Mouse (Mus musculus): ENCODE data around the gene Srsf2.

Gene Srsf2

DNA sequence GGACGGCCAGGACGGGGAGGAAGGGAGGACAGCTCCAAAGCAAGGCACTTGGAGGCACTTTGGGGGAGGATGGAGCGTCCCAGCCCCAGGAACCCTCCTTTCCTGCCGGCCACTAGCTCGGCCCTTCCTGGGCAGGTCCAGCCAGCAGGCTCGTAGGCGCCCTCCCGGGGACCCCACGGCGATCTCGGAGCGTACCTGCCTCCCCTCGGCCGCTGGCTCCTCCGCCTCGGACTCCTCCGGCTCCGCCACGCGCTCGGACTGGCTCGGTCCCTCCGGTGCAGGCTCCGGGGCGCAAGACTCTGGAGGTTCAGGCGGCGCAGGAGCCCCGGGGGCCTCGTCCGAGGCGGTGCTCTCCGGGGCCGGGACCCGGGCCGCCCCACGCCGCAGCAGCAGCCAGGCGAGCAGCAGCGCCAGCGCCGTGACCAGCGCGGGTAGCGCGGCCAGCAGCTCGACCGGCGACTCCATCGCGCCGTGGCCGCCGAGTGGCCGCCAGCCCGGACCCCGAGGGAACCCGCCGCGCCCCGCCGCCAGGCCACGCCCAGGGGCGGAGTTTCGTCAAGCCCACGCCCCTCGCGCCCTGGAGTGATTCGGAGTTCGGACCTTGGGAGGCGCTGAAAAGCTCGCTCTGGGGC lies 25.2 kb downstream of the Srsf2 start, which contains the start of gene Mxra7:
Mxra7 (minus strand) TSS at position 513 of the 632 bp plus-strand sequence.
- WGBS = 3% methylated on average over 71 of the region's 71 CpGs

DNA sequence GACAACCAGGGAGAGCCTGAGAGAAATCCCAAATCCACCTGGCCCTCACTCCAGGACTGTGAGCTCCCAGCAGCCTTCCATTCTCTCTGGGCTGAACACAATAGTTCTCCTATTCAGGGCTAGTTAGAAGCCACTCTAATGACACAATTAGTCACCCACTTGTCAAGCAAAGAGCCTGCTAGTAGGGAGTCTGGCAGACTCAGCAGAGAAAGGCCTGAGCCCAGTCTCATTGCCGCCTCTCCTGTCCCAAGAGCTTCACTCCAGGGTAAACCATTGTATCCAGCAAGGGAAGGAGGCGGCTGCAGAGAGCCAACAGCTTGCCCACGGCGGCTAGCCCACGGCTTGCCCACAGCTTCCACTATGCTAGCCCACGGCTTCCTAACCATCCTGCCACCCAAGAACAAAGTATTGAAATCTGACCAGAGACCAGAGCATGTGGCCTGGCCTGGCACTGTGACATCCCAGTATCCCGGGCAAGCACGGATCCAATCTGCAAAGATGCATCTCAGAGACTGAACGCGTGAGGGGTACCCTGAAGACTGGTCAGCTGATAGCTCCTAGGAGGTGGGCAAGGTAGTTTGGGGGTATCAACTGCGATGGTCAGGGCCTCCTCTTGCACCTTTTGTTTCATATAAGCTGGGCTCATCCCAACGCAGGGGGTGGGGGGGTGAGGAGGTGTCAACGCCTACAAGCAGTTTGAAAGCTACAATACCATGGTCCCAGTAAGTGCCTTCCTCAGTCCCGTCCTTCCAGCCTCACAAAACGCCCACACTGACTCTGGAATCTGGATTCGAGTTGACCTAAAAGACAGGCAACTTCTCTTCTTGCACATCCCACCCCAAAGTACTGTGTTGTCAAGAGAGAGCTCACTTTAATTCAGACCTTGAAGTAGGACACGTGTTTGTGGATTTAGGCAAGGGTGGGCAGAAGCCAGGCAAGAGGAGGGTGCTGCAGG lies 26.1 kb downstream of the Srsf2 start:
- WGBS = 50% methylated on average over 17 of the region's 17 CpGs

DNA sequence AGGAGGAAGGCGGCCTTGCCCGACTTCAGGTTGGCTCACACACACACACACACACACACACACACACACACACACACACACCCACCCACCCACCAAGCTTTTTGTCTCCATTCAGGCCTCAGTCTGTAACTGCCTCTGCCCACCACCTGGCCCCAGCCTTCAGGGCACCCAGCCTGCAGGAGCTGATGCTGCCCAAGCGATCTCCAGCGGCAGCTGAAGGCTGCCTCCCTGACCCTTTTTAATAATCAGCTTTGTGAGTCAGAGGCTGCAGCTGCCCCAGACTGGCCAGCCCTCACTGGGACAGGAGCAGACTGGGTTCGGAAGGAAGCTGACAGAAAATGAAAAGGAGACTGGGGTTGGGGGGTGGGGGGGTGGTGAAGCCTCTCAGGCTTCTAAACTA lies 27.7 kb downstream of the Srsf2 start:
- 62% methylated on average over 5 of the region's 5 CpGs for WGBS

DNA sequence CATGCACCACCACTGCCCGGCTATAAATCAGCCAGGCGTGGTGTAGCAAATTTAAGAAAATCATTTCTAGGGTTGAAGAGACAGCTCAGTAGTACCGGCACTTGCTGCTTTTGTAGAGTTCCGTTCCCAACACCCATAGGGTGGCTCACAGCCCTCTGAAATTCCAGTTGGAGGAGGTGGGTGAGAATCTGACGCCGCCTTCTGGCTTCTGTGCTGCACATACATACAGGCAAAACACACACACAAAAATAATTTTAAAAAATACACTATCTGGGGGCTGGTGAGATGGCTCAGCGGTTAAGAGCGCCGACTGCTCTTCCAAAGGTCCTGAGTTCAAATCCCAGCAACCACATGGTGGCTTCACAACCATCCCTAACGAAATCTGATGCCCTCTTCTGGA lies 29.0 kb downstream of the Srsf2 start:
- WGBS = 59% methylated on average over 10 of the region's 10 CpGs

DNA sequence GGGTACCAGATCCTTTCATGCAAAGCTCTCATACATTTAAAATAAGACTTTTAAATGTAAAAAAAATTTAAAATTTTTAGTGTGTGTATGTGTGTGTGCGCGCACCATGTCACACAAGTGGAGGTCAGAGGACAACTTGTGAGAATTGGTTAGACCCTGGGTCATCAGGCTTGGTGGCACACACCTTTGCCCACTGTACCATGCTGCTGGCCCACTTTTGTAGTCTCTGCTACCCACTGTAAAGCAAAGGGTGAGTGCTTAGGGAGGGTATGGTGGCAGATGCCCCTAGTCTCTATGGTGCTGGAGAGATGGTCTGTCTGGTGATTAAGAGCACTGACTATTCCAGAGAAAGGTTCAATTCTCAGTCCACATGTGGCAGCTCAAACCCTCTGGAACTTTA lies 29.6 kb downstream of the Srsf2 start:
- 96% methylated on average over 2 of the region's 2 CpGs for WGBS

DNA sequence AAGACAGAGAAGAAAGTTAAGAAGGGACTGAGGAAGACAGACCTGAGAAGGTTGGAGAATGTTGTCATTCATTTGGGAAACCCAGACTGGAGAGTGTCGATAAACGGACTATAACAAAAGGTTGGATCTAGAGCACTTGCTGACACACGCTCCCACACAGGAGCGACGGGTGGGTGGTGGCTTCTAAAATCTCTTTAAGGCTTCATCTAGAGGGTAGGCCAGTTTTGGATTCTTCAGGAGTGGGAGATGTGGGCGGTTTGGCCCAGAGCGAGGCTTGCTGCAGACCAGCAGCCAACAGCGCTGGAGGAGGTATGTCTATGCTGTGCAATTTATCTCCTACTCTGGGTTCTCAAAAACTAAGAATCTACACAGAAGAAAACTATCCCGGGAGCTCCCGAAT lies 30.3 kb downstream of the Srsf2 start:
- 49% methylated on average over 10 of the region's 10 CpGs for WGBS

DNA sequence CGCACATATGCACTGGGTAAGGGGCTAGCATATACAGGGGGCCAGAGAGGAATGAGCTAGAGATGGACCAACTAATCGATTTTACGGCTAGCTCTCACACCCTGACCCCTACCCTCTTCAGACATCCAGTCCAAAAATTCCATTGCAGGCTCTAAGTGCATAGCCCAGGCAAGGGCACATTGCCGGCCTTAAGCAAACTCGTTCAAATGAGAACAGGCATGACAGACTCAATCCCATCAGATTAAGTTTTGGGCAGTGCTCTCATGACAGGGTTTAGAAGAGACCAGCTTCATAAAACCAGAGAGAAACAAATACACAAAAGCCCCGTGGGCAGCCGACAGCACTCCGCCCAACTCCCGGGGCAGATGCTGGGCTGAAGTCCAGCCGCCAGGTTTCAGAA lies 30.7 kb downstream of the Srsf2 start:
- WGBS = 72% methylated on average over 10 of the region's 10 CpGs

DNA sequence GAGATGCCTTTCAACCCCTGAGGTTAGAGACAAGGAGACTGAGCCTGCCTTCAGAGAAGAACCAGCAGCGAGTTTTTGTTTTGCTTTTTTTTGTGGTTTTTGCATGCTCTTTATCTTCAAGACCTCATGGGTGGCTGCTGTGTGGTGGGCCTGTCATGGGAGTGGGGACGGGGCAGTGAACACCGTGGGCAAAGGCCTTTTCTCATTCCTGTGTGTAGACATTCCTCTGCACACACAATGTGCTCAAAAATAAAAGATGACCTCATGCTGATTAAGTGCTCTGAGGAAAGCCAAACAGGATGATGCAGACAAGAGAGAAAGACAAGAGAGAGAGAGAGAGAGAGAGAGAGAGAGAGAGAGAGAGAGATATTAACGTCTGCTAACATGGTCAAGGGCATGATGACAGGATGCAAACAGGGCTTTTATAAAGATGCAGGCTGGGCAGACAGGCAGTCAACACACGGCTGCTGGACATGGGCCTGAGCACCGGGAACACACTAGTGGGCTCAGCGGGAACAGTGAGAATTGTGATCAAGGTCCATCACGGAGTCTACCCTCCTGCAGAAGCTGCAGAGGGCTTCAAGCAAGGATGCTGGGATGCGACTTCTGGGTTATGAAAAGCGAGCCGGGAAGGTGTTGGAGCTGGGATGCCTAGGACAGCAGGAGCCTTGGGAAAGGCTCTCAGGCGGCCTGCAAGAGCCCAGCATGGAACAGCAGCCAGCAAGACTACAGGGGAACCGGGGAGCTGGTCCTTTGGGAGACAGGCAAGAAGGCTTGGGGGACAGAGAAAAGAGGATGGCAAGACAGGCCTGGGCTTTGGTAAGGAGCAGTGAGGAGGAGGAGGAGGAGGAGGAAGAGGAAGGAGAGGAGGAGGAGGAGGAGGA lies 31.6 kb downstream of the Srsf2 start:
- WGBS = 78% methylated on average over 13 of the region's 13 CpGs

DNA sequence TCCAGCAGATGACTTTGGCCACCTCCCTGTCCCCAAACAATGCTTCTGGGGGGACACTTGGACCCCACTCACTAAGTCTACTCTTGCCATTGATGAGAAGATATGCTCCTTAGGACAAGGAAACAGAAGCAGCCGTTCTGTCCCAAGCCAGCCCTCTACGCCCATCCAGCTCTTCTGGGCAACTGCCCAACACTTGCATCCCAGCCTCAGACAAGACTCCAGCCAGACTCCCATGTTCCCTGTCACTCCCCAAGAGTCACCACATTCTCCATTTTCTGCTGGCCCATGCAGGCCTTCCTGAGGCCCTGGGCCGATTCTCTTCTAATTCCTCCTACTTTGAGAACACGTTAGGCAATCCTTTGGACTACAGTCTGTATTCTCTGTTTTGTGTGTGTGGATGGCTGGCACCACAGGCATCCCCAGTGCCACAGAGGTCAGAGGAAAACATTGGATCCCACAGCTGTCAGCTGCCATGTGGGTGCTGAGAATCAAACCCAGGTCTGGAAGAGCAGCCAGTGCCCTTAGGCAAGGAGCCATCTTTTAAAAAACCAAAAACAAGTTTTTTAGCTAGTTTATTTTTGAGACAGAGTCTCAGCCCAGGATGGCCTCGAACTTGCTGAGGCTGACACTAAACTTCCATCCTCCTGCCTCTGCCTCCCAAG lies 32.8 kb downstream of the Srsf2 start:
- WGBS = 72% methylated on average over 5 of the region's 5 CpGs

DNA sequence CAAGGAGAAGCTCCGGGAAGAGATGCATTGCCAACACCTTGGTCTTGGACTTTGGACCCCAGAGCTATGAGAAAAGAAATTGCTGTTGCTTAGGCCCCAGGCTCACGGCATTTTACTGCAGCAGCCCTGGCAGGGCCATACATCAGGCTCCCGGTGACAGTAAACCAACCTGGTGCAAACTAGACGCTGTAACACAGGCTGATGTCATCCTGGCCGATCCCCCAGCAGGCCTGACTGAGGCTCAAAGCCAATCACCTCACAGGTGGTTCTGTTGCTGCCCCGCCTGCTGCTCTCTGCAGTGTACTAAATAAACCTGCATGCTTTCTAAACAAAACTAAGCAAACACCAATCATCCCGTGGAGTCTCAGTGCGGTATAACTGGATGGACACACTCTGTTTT lies 34.2 kb downstream of the Srsf2 start:
- WGBS = 83% methylated on average over 8 of the region's 8 CpGs

DNA sequence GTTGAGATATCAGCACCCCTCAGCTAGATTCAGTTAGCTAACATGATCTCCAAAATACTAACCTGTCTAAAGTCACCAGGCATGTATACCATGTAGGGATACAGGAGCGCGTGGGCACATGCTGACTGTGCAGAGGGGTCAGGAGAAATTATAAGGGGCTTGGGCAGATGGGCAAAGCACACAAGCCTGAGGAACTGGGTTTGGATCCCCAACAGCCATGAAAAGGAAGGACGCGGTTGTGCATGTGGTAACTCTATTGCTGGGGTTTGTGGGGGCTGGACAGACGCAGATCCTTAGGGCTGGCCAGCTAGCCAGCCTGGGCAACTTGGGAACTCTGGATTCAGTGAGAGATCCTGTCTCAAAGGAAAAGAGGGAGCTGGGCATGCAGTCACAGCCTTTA lies 35.3 kb downstream of the Srsf2 start:
- 96% methylated on average over 5 of the region's 5 CpGs for WGBS

DNA sequence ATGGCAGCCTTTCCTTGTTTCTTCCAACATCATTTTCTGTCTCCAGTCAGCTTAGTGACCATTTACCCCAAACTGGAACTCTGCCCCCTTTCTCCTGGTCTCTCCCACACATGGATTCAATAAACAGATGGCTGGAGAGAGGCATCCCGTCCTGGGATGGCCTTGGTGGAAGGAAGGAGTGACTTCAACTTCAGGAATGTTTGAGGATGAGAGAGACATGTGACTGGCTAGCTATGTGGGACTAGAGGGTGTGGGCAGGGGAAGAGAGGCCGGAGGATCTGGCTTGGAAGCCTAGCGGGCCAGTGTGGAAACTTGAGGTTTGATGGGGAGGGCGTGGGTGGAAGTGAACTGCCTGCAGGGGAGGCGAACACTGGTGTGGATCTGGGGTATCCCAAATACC lies 36.1 kb downstream of the Srsf2 start:
- WGBS = 88% methylated on average over 5 of the region's 5 CpGs

DNA sequence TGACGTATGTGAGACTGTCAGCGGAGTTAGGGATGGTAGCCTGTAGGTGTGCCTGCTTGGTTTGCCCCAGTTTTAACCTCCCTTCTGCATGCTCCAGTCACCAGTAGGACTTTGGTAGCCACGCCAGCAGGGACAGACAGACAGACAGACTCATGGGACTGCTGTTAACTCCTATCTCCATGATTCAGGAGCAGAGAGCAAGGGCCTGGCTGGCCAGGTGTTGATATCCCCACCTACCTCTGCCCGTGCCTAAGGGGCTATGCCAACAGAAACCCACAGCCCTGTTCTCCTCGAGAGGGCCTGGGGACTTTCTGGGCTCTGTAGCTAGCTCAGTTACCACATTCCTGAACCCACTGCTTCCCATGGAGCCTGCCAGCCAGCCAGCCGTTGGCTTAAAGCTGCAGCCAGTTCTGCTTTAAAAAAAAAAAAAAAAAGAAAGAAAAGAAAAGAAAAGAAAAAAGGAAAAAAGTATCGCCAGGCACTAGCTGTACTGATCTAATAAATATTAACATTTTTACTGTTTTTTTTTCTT lies 37.9 kb downstream of the Srsf2 start:
- 49% methylated on average over 7 of the region's 7 CpGs for WGBS

DNA sequence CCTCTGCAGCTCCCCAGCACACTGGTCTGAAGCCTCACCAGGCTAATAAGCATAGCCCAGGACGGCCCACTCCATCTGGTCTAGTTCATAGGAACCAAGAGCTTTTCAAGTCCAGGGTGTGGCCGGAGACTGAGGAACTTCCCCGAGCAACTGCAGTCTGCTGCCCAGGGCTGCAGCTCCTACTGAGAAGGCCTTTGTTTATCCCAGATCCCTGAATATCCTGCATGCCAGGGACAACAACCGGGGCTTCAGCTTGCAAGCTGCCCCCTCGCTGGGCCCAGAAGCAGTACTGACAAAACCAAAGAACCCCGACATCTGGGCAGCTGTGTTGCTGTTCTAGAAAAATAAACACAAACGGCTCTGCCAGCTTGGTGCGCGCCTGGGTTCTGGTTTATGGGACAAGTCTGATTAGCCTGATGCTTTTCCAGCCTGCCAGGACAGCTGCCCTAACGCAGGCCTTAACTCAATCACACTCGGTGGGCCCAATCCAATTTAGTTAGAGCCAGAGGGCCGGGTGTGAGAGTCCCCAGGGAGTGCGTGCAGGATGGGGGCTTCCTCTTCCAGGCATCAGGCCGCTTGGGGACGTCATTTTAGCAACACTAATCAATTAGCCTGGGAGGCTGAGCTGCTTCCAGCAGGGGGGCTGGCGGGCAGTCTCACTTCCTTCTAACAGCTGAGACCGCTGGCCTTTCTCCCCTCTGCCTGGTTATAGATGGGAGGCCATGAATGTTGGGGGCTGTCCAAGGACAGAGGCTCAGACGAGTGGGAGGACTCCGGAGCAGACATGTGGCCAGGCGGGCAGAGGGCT lies 38.6 kb downstream of the Srsf2 start:
- 42% methylated on average over 20 of the region's 20 CpGs for WGBS

DNA sequence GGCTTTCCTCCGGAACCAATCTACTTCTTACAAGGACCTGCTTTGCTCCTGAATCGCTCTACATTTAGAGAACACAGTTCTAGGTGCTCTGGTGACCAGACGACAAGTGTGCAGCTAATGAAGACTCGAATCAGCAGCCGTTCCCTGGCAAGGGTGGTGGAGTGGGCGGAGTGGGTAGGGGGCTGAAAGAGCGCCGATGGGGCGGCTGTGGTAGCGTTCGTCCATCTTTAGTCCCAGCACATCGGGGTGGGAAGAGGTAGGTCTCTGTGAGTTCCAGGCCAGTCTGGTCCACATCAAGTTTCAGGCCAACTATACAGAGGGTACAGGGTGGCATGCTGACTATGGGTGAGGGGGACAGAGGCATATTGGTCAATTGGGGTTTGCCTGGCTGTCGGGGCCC lies 39.3 kb downstream of the Srsf2 start:
- WGBS = 78% methylated on average over 13 of the region's 13 CpGs

DNA sequence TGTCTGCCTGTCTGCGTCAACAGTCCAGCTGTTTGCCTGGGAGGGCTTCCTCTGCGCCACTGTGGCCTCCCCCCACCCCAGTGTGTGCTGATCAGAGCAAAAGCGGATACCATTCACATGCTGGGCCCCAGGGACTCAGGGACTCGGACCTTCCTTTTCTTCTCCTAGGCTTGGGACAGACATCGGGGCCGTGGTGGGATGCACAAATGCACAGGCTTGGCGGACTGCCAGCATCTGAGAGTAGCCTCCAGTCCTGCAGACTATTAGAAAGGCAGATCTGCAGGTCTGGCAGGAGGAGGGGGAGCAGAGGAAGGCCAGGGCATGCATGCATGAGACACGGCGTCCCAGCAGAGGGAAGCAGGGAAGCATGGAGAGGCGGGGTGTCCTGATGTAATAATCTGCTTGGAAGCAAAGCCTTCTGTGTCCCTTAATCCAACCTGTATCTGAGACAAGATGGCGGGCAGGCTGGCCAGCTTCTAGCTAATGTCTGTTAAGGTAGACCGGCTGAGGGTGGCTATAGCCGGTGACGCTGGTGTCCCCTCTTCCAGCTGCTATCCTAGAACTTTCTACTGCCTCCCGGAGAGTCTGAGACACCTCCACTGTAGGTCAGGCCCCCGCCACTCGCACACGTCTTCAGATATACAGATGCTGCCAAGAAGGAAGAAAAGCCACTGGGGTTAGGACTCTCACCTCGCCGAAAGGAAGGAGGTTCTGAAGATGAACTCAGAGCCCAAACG lies 39.9 kb downstream of the Srsf2 start:
- WGBS = 81% methylated on average over 21 of the region's 21 CpGs

DNA sequence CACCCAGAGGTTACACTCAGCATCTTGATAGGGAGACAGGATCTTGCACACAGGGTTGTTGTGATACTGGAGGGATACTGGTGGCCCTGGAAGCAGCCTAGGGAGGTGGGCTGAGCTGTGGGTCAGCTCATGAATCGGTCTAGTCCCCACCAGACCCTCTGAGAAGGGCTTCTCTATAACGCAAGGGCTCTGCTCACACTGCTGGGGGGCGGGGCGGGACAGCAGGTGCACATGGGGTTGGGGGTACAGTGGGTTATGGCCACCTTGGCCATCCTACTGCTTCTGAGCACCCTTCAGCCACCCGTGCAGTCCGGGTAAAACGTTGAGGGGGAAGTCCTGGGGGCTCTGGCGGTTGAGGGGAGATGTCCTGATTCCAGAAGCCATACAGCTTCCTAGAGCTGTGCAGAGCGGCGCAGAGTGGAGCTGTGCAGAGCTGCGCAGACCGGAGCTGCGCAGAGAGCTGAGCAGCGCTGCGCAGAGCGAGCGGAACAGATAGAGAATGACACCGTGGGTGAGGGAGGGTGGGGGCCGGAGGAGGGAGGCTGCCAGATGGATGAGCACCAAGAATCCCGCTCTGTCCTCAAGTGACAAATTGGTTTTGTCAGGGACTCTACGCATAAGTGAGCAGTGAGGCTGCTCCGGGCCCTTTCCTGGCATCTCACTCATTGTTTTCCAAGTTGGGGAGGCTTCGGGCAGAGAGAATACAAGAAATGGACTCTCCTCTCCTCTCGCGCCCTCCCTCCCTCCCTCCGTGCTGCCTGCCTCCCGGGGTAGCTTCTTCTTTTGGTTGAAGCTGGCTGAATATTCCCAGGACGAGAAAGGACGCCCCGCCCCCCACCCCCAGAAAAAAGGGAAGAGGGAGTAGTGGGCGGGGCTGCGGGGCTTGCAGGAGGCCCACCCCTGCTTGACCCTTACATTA lies 41.7 kb downstream of the Srsf2 start:
- WGBS = 21% methylated on average over 32 of the region's 32 CpGs

DNA sequence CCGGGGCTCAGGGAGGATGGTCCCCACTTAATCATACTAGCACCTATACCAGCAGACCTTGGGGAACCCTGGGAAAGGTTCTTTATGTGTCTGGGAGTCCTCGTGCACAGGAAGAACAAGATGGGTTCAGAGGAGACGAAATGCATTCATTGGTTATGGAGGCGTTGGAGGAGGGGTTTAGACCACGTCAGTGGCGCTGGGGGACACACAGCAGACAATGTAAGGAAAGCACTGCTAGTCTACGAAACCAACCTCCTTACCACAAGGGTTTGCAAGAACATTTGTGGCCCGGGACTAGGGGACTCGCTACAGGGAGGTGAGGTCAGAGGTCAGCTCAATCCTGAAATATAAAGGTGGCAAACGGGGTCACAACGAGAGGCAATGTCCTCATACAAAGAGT lies 42.4 kb downstream of the Srsf2 start:
- WGBS = 72% methylated on average over 11 of the region's 11 CpGs

DNA sequence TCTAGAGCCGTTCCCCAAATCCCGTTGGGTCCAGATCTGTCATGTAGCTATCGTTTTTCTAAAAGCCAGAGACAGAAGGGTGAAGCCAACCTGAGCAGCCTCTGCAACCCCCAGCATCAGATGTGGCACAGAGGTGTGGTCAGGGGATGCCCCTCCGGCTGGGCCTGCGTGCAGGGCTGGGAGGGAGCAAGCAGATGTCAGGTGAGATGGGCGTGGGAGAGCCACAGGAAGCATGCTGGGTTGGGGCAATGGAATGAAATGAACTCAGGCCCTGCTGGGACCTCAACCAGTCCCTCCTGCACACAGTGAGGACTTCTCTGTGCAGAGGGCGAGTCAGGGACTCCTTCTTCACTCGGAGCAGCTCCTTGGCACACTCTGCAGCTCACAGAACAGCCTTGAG lies 43.4 kb downstream of the Srsf2 start:
- WGBS = 86% methylated on average over 8 of the region's 8 CpGs

Measured in cerebral cortex, adult 2 months (tissue).